Mouse (Mus musculus) G1E (cell line): Measurements from ENCODE around the gene Tubgcp6.
A peak's percentile ranks its signal among the peaks of the same experiment; 100 is the strongest.

Experiments used
- CTCF ChIP-seq: IDR thresholded peaks from 2 replicates; pipeline ENCODE4 v1.5.1; 2012; ENCODE audit warnings: low read depth, low read length, inconsistent platforms, mixed read lengths
- GATA1 ChIP-seq: IDR thresholded peaks from 2 replicates; pipeline ENCODE4 v1.6.1; 2012; ENCODE audit warnings: borderline replicate concordance, low read length, inconsistent platforms, mixed read lengths
- POLR2AphosphoS5 ChIP-seq: IDR thresholded peaks from 2 replicates; pipeline ENCODE4 v1.6.1; 2012; ENCODE audit warnings: low read depth, low read length, inconsistent platforms; ENCODE audit not compliant: insufficient replicate concordance
- TAL1 ChIP-seq: conservative IDR thresholded peaks from 2 replicates; pipeline ENCODE4 v1.6.1; 2012; ENCODE audit warnings: low read depth, low read length, inconsistent platforms, mixed read lengths

- no peak for TF ChIP-seq GATA1
- TF ChIP-seq CTCF, result peak; percentile 69
- no peak for TF ChIP-seq POLR2AphosphoS5
- no peak for TF ChIP-seq TAL1
Measured at GRCm38 (mm10) chr15:89157954-89158353, 35.0 kb upstream of the Tubgcp6 start.
